17 mouse cellular contexts compared by ENCODE assay signal in genomic region chr1:90706391-90706790, GRCm38 (mm10).
DNase-seq lines count a peak whose midpoint lies in the region; ATAC-seq and TF ChIP-seq lines count a peak whose summit lies in the region.
"Had no signal": no experiment of that assay in that cellular context is flagged by ENCODE, and none has a peak within 500 bp of the region (broad histone marks: within the 10 kb centered on the region; RNA-seq: fewer than 3 reads in every experiment).

No protein-coding gene starts in this region.

- no peaks in the 10 kb centered on the region for H3K79me2 ChIP-seq in myocyte (ENCODE audit: control insufficient read depth, insufficient read depth)

- H3K4me2 ChIP-seq in embryonic facial prominence, embryonic 14.5 days (ENCODE audit: low read depth, low read length) = no peak overlapping the region
- peak overlapping the region; percentile 26 for H3K4me2 ChIP-seq in myocyte (ENCODE audit: low read depth)
- H3K4me2 ChIP-seq in hindbrain, embryonic 16.5 days (ENCODE audit: low read length) = no peak overlapping the region
- H3K4me2 ChIP-seq: embryonic facial prominence, embryonic 13.5 days; forebrain, embryonic 15.5 days; heart, embryonic 12.5 days had no signal

- no peak overlapping the region for H3K27ac ChIP-seq in embryonic facial prominence, embryonic 14.5 days (replicated peaks; ENCODE audit: low read depth, low read length)
- H3K27ac ChIP-seq in embryonic facial prominence, embryonic 10.5 days (replicated peaks) = no peak overlapping the region
- H3K27ac ChIP-seq in hindbrain, embryonic 16.5 days (ENCODE audit: low read depth, low read length) = no peak overlapping the region
- H3K27ac ChIP-seq: embryonic facial prominence, embryonic 13.5 days; forebrain, embryonic 15.5 days; hindbrain, postnatal 0 days had no signal

- no peak for ATAC-seq in embryonic facial prominence, embryonic 14.5 days (ENCODE audit: low read depth)
- no peak for ATAC-seq in hindbrain, embryonic 16.5 days
- ATAC-seq: forebrain, embryonic 15.5 days; hindbrain, postnatal 0 days had no signal

- H3K27me3 ChIP-seq in embryonic facial prominence, embryonic 14.5 days (replicated peaks; ENCODE audit: control insufficient read depth, insufficient read depth, low read length) = no peaks in the 10 kb centered on the region
- H3K27me3 ChIP-seq in embryonic facial prominence, embryonic 10.5 days (replicated peaks; ENCODE audit: low read depth, poor library complexity, severe bottlenecking) = no peaks in the 10 kb centered on the region
- H3K27me3 ChIP-seq in myocyte (ENCODE audit: control insufficient read depth, insufficient read depth, insufficient read length) = no peaks in the 10 kb centered on the region
- H3K27me3 ChIP-seq in hindbrain, embryonic 16.5 days (replicated peaks; ENCODE audit: control insufficient read depth, insufficient read depth, low read length) = no peaks in the 10 kb centered on the region
- H3K27me3 ChIP-seq: embryonic facial prominence, embryonic 13.5 days; forebrain, embryonic 15.5 days; heart, embryonic 12.5 days had no signal

- H3K36me3 ChIP-seq in embryonic facial prominence, embryonic 14.5 days (ENCODE audit: control insufficient read depth, insufficient read depth, low read length) = no peaks in the 10 kb centered on the region
- no peaks in the 10 kb centered on the region for H3K36me3 ChIP-seq in embryonic facial prominence, embryonic 10.5 days (replicated peaks)
- no peaks in the 10 kb centered on the region for H3K36me3 ChIP-seq in myocyte (ENCODE audit: control insufficient read depth, insufficient read depth)
- H3K36me3 ChIP-seq in hindbrain, embryonic 16.5 days (ENCODE audit: control insufficient read depth, insufficient read depth, low read length) = no peaks in the 10 kb centered on the region
- H3K36me3 ChIP-seq: embryonic facial prominence, embryonic 13.5 days; forebrain, embryonic 15.5 days; heart, embryonic 12.5 days had no signal

- no peak for TF ChIP-seq POLR2A in myocyte (IDR thresholded peaks at IDR 0.05; ENCODE audit: insufficient read length, low read depth)

- no peak overlapping the region for H3K9ac ChIP-seq in embryonic facial prominence, embryonic 14.5 days (ENCODE audit: low read depth, low read length)
- H3K9ac ChIP-seq in hindbrain, embryonic 16.5 days (ENCODE audit: low read depth, low read length) = no peak overlapping the region
- H3K9ac ChIP-seq: embryonic facial prominence, embryonic 13.5 days; forebrain, embryonic 15.5 days; heart, embryonic 12.5 days had no signal

- no peaks in the 10 kb centered on the region for H3K4me1 ChIP-seq in embryonic facial prominence, embryonic 14.5 days (ENCODE audit: control insufficient read depth, insufficient read depth, low read length)
- no peaks in the 10 kb centered on the region for H3K4me1 ChIP-seq in embryonic facial prominence, embryonic 10.5 days
- H3K4me1 ChIP-seq in hindbrain, embryonic 16.5 days (ENCODE audit: control insufficient read depth, insufficient read depth, low read depth, low read length) = no peaks in the 10 kb centered on the region
- H3K4me1 ChIP-seq: embryonic facial prominence, embryonic 13.5 days; forebrain, embryonic 15.5 days; heart, embryonic 12.5 days had no signal

- no peaks in the 10 kb centered on the region for H3K9me3 ChIP-seq in embryonic facial prominence, embryonic 14.5 days (ENCODE audit: control insufficient read depth, low read length)
- H3K9me3 ChIP-seq in embryonic facial prominence, embryonic 10.5 days = no peaks in the 10 kb centered on the region
- H3K9me3 ChIP-seq in hindbrain, embryonic 16.5 days (ENCODE audit: control insufficient read depth, low read length) = no peaks in the 10 kb centered on the region
- H3K9me3 ChIP-seq: embryonic facial prominence, embryonic 13.5 days; forebrain, embryonic 15.5 days had no signal

- DNase-seq in embryonic facial prominence, embryonic 14.5 days (ENCODE audit: low spot score) = peak; percentile 36
- no peak for DNase-seq in embryonic facial prominence, embryonic 10.5 days (ENCODE audit: low spot score)
- peak; percentile 8 to 13 for DNase-seq in heart, adult 9 months (ENCODE audit: low spot score in 2 of 2)
- no peak for DNase-seq in heart, adult 11 months
- DNase-seq in cerebellum, adult 9-10 months = no peak
- DNase-seq: adrenal gland, postnatal 10 days; cerebellum, adult 11 months; cerebellum, adult 8-10 months; cerebellum, postnatal 25 days; gastrocnemius, postnatal 36 days; kidney, adult 18-20 months had no signal

- H3ac ChIP-seq in myocyte (ENCODE audit: control insufficient read depth, insufficient read length) = no peak overlapping the region

- no peak overlapping the region for H3K4me3 ChIP-seq in embryonic facial prominence, embryonic 14.5 days (ENCODE audit: low read depth, low read length)
- H3K4me3 ChIP-seq in embryonic facial prominence, embryonic 10.5 days = no peak overlapping the region
- H3K4me3 ChIP-seq in myocyte = no peak overlapping the region
- H3K4me3 ChIP-seq in hindbrain, embryonic 16.5 days (ENCODE audit: low read length) = no peak overlapping the region
- H3K4me3 ChIP-seq: embryonic facial prominence, embryonic 13.5 days; forebrain, embryonic 15.5 days; heart, embryonic 12.5 days had no signal

TF ChIP-seq in myocyte, 11 proteins besides CTCF, POLR2A, EP300 and RAD21:
- TF ChIP-seq E2F4 (IDR thresholded peaks at IDR 0.05; ENCODE audit: insufficient read depth) (no peak), CEBPB (IDR thresholded peaks at IDR 0.05; ENCODE audit: insufficient read depth, poor library complexity, severe bottlenecking) (peak; percentile 89)

Comparison
In these comparisons a context has a peak if more than half of its experiments do, and no peak if none do; other contexts are left out.
1. DNase-seq: peak in embryonic facial prominence, embryonic 14.5 days (single experiment) and heart, adult 9 months (2 of 2); none in embryonic facial prominence, embryonic 10.5 days (single experiment), heart, adult 11 months (single experiment) and cerebellum, adult 9-10 months (single experiment).